Mouse (Mus musculus) CH12.LX (cell line): Measurements from ENCODE around the gene 9130213A22Rik. TPM values are rescaled to one million over a fixed set of nuclear protein-coding genes. Genes with fewer than 3 reads are reported as not detected.

ENCODE experiments used
- DNase-seq: peaks from one replicate; pipeline ENCODE4 v3.0.0-alpha.2; 2013; ENCODE audit errors: extremely low read depth
- H3K27ac ChIP-seq: 2 replicates; pipeline ENCODE4 v1.5.1; 2012; ENCODE audit warnings: low read depth, mild to moderate bottlenecking, control low read depth, moderate library complexity; ENCODE audit not compliant: insufficient read depth
- H3K27me3 ChIP-seq: replicated peaks from 2 replicates; pipeline ENCODE3; 2012; ENCODE audit warnings: inconsistent platforms
- H3K36me3 ChIP-seq, 2 experiments: replicated peaks in 1 of 2; 2 replicates each; pipeline versions ENCODE3 to v1.6.1; 2012; ENCODE audit warnings: inconsistent platforms in 1 of 2, low read length in 1 of 2, mild to moderate bottlenecking in 1 of 2, mixed read lengths in 1 of 2, moderate library complexity in 1 of 2; ENCODE audit not compliant: control insufficient read depth in 1 of 2, insufficient read depth in 1 of 2
- H3K4me1 ChIP-seq, 2 experiments: 2 replicates each; pipeline ENCODE4 v1.6.1; 2012; ENCODE audit warnings: inconsistent platforms in 1 of 2, moderate library complexity in 1 of 2; ENCODE audit not compliant: insufficient read depth in 2 of 2, control insufficient read depth in 1 of 2
- H3K4me2 ChIP-seq: 2 replicates; pipeline ENCODE4 v1.6.1; 2012; ENCODE audit warnings: low read depth, mild to moderate bottlenecking, control low read depth; ENCODE audit not compliant: poor library complexity, insufficient read depth, severe bottlenecking
- H3K4me3 ChIP-seq, 3 experiments: fragments of 150-350 bp in 1 of 3; sonication (generic) in 1 of 3; replicated peaks in 1 of 3; 2 replicates each; pipeline versions ENCODE3 to v1.5.1; 2011 to 2012; ENCODE audit warnings: low read depth in 2 of 3, low read length in 2 of 3, mild to moderate bottlenecking in 2 of 3, moderate library complexity in 2 of 3, control low read depth in 1 of 3, improper control_type of control experiment in 1 of 3, inconsistent platforms in 1 of 3, mixed read lengths in 1 of 3; ENCODE audit not compliant: poor library complexity in 1 of 3
- H3K79me2 ChIP-seq: replicated peaks from 2 replicates; pipeline ENCODE4 v1.6.1; 2012; ENCODE audit warnings: mild to moderate bottlenecking, moderate library complexity; ENCODE audit not compliant: control insufficient read depth, poor library complexity, insufficient read depth, severe bottlenecking; ENCODE audit errors: extremely low read depth
- H3K9ac ChIP-seq: 2 replicates; pipeline ENCODE4 v1.6.1; 2012; ENCODE audit warnings: low read depth, mild to moderate bottlenecking, control low read depth, moderate library complexity; ENCODE audit not compliant: insufficient read depth
- H3K9me3 ChIP-seq: replicated peaks from 2 replicates; pipeline ENCODE3; 2012; ENCODE audit warnings: low read length, inconsistent platforms, mixed read lengths
- CTCF ChIP-seq, 2 experiments: IDR thresholded peaks in 1 of 2; conservative IDR thresholded peaks in 1 of 2; 2 replicates each; pipeline ENCODE4 v1.5.1; 2011 to 2012; ENCODE audit warnings: low read depth in 2 of 2, low read length in 2 of 2, improper control_type of control experiment in 1 of 2, inconsistent platforms in 1 of 2, mild to moderate bottlenecking in 1 of 2, moderate library complexity in 1 of 2
- E2F4 ChIP-seq: IDR thresholded peaks from 2 replicates; pipeline ENCODE4 v1.6.1; 2011; ENCODE audit warnings: low read depth, low read length, improper control_type of control experiment; ENCODE audit not compliant: insufficient replicate concordance
- ELF1 ChIP-seq: IDR thresholded peaks from 2 replicates; pipeline ENCODE4 v1.6.1; 2014; ENCODE audit warnings: low read depth, mild to moderate bottlenecking, inconsistent platforms, low read length, improper control_type of control experiment
- ETS1 ChIP-seq: conservative IDR thresholded peaks from 2 replicates; pipeline ENCODE4 v1.6.1; 2012; ENCODE audit warnings: low read depth, mild to moderate bottlenecking, inconsistent platforms, low read length, improper control_type of control experiment, moderate library complexity
- HCFC1 ChIP-seq: IDR thresholded peaks from 2 replicates; pipeline ENCODE4 v1.6.1; 2012; ENCODE audit warnings: low read depth, mild to moderate bottlenecking, inconsistent platforms, low read length, improper control_type of control experiment
- IRF4 ChIP-seq: IDR thresholded peaks from 2 replicates; pipeline ENCODE4 v1.6.1; 2014; ENCODE audit warnings: low read depth, mild to moderate bottlenecking, inconsistent platforms, low read length, improper control_type of control experiment
- JUN ChIP-seq: IDR thresholded peaks from 2 replicates; pipeline ENCODE4 v1.6.1; 2011; ENCODE audit warnings: low read depth, mild to moderate bottlenecking, low read length, improper control_type of control experiment, moderate library complexity; ENCODE audit not compliant: insufficient read depth
- JUND ChIP-seq: conservative IDR thresholded peaks from 2 replicates; pipeline ENCODE4 v1.6.1; 2011; ENCODE audit warnings: low read depth, low read length, improper control_type of control experiment
- MAX ChIP-seq: IDR thresholded peaks from 2 replicates; pipeline ENCODE4 v1.6.1; 2011; ENCODE audit warnings: low read length, improper control_type of control experiment
- MEF2A ChIP-seq: IDR thresholded peaks from 2 replicates; pipeline ENCODE4 v1.6.1; 2014; ENCODE audit warnings: low read depth, mild to moderate bottlenecking, inconsistent platforms, low read length, improper control_type of control experiment, borderline replicate concordance
- MXI1 ChIP-seq: IDR thresholded peaks from 2 replicates; pipeline ENCODE4 v1.6.1; 2011; ENCODE audit warnings: mild to moderate bottlenecking, low read depth, low read length, improper control_type of control experiment
- MYC ChIP-seq: IDR thresholded peaks from 2 replicates; pipeline ENCODE4 v1.6.1; 2011; ENCODE audit warnings: low read depth, mild to moderate bottlenecking, improper control_type of control experiment, low read length
- NELFE ChIP-seq: IDR thresholded peaks from 2 replicates; pipeline ENCODE4 v1.6.1; 2011; ENCODE audit warnings: low read depth, low read length, improper control_type of control experiment
- POLR2A ChIP-seq: IDR thresholded peaks from 2 replicates; pipeline ENCODE4 v1.6.1; 2011; ENCODE audit warnings: low read depth, mild to moderate bottlenecking, improper control_type of control experiment, low read length
- RAD21 ChIP-seq: IDR thresholded peaks from 2 replicates; pipeline ENCODE4 v1.6.1; 2011; ENCODE audit warnings: low read depth, mild to moderate bottlenecking, low read length, improper control_type of control experiment, moderate library complexity
- SIN3A ChIP-seq: IDR thresholded peaks from 2 replicates; pipeline ENCODE4 v1.6.1; 2012; ENCODE audit warnings: low read length, improper control_type of control experiment, inconsistent platforms
- TBP ChIP-seq: conservative IDR thresholded peaks from 2 replicates; pipeline ENCODE4 v1.6.1; 2011; ENCODE audit warnings: low read depth, low read length, improper control_type of control experiment
- TCF12 ChIP-seq: IDR thresholded peaks from 2 replicates; pipeline ENCODE4 v1.6.1; 2014; ENCODE audit warnings: low read depth, mild to moderate bottlenecking, inconsistent platforms, low read length, improper control_type of control experiment
- UBTF ChIP-seq: IDR thresholded peaks from 2 replicates; pipeline ENCODE4 v1.6.1; 2012; ENCODE audit warnings: low read depth, mild to moderate bottlenecking, inconsistent platforms, low read length, improper control_type of control experiment, moderate library complexity
- USF2 ChIP-seq: conservative IDR thresholded peaks from 2 replicates; pipeline ENCODE4 v1.6.1; 2011; ENCODE audit warnings: low read depth, low read length, improper control_type of control experiment
- ZKSCAN1 ChIP-seq: IDR thresholded peaks from 2 replicates; pipeline ENCODE4 v1.6.1; 2012; ENCODE audit warnings: low read depth, inconsistent platforms, low read length, improper control_type of control experiment, borderline replicate concordance
- ZMIZ1 ChIP-seq: IDR thresholded peaks from 2 replicates; pipeline ENCODE4 v1.6.1; 2012; ENCODE audit warnings: low read depth, mild to moderate bottlenecking, inconsistent platforms, low read length, improper control_type of control experiment
- dilution Hi-C: fragments of 300-500 bp; cut with MboI; formaldehyde crosslinking; loops from 2 replicates; pipeline ENCODE4 v1.14.3; 2020; ENCODE audit warnings: low sequenced_read_pairs; ENCODE audit not compliant: extremely low pct_unique_long_range_greater_than_20kb, extremely low pct_ligation_motif_present
- in situ Hi-C: fragments of 300-500 bp; cut with MboI; formaldehyde crosslinking; loops from 3 replicates; pipeline ENCODE4 v1.14.3; 2019; ENCODE audit warnings: low sequenced_read_pairs, low pct_ligation_motif_present, low pct_unique_long_range_greater_than_20kb, mixed read lengths
- polyA plus RNA-seq: library from polyadenylated mRNA; unstranded; fragments of >175 nt; gene quantifications from 2 replicates; pipeline ENCODE4 v1.2.1, GENCODE M21; 2012; ENCODE audit warnings: low read depth; ENCODE audit not compliant: insufficient read length
- total RNA-seq, 2 experiments: library from RNA; depleted of rRNA; stranded (reverse); fragments of 300-350 nt in 1 of 2; fragments of >200 nt in 1 of 2; gene quantifications; 2 replicates each; pipeline ENCODE4 v1.2.3; 2012 to 2014

The 9130213A22Rik gene
- total and polyA plus RNA-seq, 3 experiments: not detected

- H3K9ac ChIP-seq: no peak overlapping the region
- H3K27me3 ChIP-seq: peaks cover 23% of the 10 kb centered on the region
- H3K4me1 ChIP-seq: peaks cover 16 to 36% of the 10 kb centered on the region in 2 experiments
- in situ Hi-C loops: loop anchor here (25.0 kb wide), 1 partner anchor 931 kb away; the partner anchor contains the start of genes Acadvl, Dlg4 and Dvl2
- H3K4me3 ChIP-seq: no peak overlapping the region
- DNase-seq: no peak
- H3K36me3 ChIP-seq: no peaks in the 10 kb centered on the region
- peaks cover 4% of the 10 kb centered on the region for H3K9me3 ChIP-seq
- H3K27ac ChIP-seq: no peak overlapping the region
- H3K4me2 ChIP-seq: no peak overlapping the region
- TF ChIP-seq SIN3A (0 out of 2 replicates have a peak, but pooled peaks have one; percentile 31), USF2 (no peak), IRF4 (peak; percentile 11; the same call in 1 of the 2 replicates)
- dilution Hi-C loops: no loop called here
- H3K79me2 ChIP-seq: no peaks in the 10 kb centered on the region
Measured at GRCm38 (mm10) chr11:69081613-69082012, 40.8 kb downstream of the 9130213A22Rik start.

- peaks cover 17 to 42% of the 10 kb centered on the region in 2 experiments for H3K4me1 ChIP-seq
- H3K27ac ChIP-seq: no peak overlapping the region
- H3K79me2 ChIP-seq: no peaks in the 10 kb centered on the region
- no peaks in the 10 kb centered on the region for H3K36me3 ChIP-seq
- peaks cover 17% of the 10 kb centered on the region for H3K27me3 ChIP-seq
- in situ Hi-C loops: loop anchor here (25.0 kb wide), 1 partner anchor 931 kb away; the partner anchor contains the start of genes Acadvl, Dlg4 and Dvl2
- H3K4me3 ChIP-seq: no peak overlapping the region
- no peak overlapping the region for H3K4me2 ChIP-seq
- DNase-seq: no peak
- peaks cover 4% of the 10 kb centered on the region for H3K9me3 ChIP-seq
- no peak overlapping the region for H3K9ac ChIP-seq
- TF ChIP-seq UBTF: no peak
- no peak for TF ChIP-seq NELFE
- no peak for TF ChIP-seq USF2
- TF ChIP-seq ELF1: no peak
- TF ChIP-seq HCFC1: no peak
- no peak for TF ChIP-seq POLR2A
- TF ChIP-seq ETS1: no peak
- no peak for TF ChIP-seq RAD21
- no peak for TF ChIP-seq SIN3A
- TF ChIP-seq IRF4: no peak
- no peak for TF ChIP-seq E2F4
- no peak for TF ChIP-seq JUND
- TF ChIP-seq, all 38 proteins: peak for 0
- dilution Hi-C loops: no loop called here
Measured at GRCm38 (mm10) chr11:69080855-69081222, 41.5 kb downstream of the 9130213A22Rik start.

GRCm38 (mm10) chr11:69080102-69080854 is 42.1 kb downstream of the 9130213A22Rik start:
- peaks cover 17% of the 10 kb centered on the region for H3K27me3 ChIP-seq
- no peak overlapping the region for H3K4me2 ChIP-seq
- H3K27ac ChIP-seq: no peak overlapping the region
- no peak overlapping the region for H3K4me3 ChIP-seq
- H3K9ac ChIP-seq: no peak overlapping the region
- DNase-seq: no peak
- H3K9me3 ChIP-seq: peaks cover 4% of the 10 kb centered on the region
- dilution Hi-C loops (no loop called here), in situ Hi-C loops (loop anchor here (25.0 kb wide), 1 partner anchor 932 kb away; the partner anchor contains the start of genes Acadvl, Dlg4 and Dvl2)
- H3K79me2 ChIP-seq: no peaks in the 10 kb centered on the region
- no peak for TF ChIP-seq ZMIZ1
- no peak for TF ChIP-seq MXI1
- no peak for TF ChIP-seq MEF2A
- TF ChIP-seq TBP: no peak
- TF ChIP-seq RAD21: no peak
- TF ChIP-seq MYC: no peak
- TF ChIP-seq ETS1: no peak
- no peak for TF ChIP-seq MAX
- TF ChIP-seq NELFE: no peak
- no peak for TF ChIP-seq ZKSCAN1
- no peak for TF ChIP-seq CTCF (conservative IDR thresholded peaks at IDR 0.05 in 1 of 2, IDR thresholded peaks at IDR 0.05 in 1 of 2; ENCODE audit: low read depth in 2 of 2, low read length in 2 of 2)
- TF ChIP-seq JUN: no peak
- no peak for TF ChIP-seq TCF12
- TF ChIP-seq, all 38 proteins: peak for 0
- H3K36me3 ChIP-seq: no peaks in the 10 kb centered on the region
- peaks cover 17 to 43% of the 10 kb centered on the region in 2 experiments for H3K4me1 ChIP-seq
